Mouse (Mus musculus) brain, embryonic 18.5 days (tissue): ENCODE results near the gene Atp11a.

Experiments used
- DNase-seq: peaks from one replicate; pipeline ENCODE4 v3.0.0-alpha.2; 2012; ENCODE audit warnings: low read depth, low spot score

The Atp11a gene

DNA sequence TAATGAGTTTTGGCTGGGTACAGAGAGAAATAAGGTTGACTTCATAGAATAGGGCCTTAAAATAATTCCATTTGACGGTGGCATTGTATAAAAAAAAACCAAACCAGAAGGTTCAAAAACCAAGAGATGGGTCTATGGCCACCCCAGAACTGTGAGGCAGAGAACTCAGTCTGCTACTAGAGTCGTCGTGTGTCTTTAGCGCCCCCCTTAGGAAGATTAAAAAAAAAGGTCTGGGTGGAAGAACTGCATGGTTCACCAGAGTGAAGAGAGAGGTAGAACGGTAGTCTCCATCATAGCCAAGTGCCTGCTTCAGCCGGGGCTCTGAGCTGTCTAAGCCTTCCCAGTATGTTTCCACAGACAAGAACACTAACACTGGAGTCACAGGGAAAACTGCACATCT lies 54.4 kb downstream of the Atp11a start:
- no peak for DNase-seq

DNA sequence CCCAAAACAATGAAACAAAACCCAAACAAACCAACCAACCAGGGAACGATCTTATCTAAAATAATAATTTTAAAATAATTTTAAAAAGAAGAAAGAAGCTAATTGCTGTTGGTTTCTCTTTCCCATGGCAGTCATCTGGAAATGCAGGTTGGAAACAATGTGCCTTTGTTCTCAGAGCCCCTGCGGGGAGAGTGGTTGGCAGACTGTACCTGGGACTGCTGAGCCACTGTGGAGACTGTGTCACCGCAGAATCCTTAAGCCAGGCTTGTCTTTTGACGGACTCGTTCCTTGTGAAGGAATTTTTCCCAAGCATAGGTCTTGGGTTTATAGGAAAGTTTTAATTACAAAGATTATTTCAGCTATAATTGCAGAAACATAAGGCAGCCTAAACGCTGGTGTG lies 59.6 kb downstream of the Atp11a start:
- DNase-seq: no peak

DNA sequence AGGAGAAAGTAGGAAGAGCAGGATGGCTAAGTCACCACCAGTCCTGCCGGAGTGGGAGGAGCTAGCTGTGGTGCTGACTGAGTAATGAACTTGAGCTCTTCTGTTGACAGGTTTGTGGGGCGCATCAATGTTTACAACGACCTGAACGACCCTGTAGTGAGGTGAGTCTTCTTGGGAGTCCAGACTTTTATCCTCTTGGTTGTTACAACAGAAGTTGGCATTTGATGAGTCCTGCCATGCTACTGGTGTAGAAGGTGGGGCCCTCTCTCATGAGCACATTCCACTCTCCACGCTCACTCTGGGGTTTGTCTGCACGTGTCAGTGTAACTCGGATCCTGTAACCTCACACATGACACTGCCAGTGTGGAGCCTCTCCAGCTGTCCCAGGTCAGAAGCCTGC lies 66.1 kb downstream of the Atp11a start:
- DNase-seq: no peak

DNA sequence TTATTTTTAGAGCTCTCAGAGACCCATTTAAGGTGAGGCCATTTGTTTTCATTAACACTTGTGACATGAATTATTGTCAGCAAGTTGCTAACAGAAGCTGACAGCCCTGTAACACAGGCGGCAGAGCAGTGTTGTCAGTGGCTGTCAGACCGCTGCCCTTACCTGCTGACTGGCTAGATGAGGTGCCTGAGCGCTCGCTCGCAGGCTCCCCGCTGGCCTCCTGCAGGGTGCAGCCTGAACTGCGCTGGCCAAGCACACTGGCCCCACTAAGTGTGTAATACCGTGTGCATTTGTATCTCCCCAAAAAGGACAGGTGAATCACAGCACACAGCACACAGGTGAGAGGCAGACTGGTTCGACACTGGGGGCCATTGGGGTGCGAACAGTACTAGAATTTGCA lies 67.7 kb downstream of the Atp11a start:
- no peak for DNase-seq

DNA sequence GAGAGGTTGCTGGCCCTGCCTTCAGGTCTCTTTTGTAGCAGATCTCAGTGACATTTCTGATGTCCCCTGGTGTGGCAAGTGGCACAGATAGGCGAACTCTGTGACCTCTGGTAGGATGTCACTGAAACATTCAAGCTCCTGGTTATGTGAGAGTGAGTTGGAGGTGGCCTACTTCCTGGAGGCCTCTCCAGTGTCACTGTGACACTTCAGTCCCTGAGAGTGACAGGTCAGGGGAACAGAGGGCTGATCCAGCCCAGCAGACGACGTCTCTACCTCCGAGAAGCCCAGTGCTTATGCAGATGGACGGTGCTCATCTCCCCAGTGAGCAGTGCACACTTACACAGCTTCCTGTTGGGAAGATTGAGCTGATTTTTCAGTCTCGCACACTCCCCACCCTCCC lies 68.4 kb downstream of the Atp11a start:
- DNase-seq: no peak

DNA sequence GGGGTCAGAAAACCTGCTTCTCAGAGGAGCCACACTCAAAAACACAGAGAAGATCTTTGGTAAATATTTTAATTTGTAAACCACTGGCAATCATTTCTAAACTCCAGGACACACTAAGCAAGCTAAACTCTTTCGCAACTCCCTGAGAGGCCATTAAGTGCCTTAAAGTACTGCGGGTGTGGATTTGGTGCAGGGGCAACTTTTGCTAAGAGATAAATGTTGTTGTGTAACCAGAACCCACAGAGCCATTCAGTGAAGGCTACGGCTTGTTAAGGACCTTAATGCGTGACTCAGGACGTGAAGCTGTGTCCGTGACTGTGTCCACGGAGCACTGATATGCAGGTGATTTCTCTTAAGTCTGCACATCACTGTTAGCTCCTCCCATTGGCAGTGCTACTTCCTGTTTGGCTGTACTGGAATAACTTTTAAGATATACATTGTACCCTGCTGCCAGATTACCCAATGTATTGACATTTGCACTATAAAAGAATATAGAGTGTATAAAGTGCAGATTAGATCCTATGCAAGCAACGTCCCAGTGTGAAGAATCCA lies 68.9 kb downstream of the Atp11a start:
- DNase-seq: no peak

DNA sequence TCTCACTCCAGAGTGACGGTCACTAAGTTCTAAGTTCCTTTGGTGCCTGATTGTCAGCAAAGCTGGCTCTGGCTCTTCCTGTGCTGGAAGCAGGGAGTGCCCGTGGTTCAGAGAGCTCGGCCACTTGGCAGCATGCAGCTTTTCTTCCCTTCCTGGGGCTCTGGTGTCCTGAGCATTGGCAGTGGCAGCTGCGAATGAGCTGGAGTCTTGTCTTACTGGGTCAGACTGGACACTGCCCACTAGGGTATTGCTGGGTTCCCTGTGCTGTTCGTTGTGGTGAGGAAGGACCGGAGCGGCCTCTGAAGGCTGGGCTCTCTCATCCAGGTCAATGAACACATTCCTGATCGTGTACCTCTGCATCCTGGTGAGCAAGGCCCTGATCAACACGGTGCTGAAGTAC lies 70.3 kb downstream of the Atp11a start:
- no peak for DNase-seq

DNA sequence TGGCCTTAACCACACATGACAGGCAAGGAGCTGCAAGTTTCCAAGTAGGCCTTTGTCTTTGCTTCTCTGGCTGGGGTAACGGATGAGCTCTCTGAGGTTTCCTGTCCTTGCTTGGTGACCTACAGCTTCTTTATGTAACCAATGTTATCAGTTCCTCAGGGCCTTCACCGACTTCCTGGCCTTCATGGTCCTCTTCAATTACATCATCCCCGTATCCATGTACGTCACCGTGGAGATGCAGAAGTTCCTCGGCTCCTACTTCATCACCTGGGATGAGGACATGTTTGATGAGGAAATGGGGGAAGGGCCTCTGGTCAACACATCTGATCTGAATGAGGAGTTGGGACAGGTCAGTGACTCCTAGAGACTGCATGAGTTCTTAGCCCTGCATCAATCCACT lies 71.5 kb downstream of the Atp11a start:
- no peak for DNase-seq

DNA sequence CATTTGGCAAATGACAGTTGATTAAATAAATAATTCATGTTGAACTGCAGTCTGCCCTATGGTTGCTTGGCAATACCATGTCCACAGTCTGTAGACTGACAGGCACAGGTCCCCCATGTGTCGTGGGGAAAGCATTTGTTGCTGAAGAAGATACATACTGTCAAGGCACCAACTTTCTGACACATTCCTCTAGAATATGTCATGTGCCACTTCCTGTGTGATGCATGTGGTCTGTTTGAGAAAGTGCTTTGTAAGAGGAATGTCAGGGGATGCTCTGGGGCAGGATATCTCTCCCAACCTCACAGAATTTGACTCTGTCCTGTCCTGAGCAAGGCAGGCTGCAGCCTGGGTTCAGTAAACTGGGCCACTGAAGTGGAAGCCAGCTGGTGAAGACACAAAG lies 72.6 kb downstream of the Atp11a start:
- no peak for DNase-seq

DNA sequence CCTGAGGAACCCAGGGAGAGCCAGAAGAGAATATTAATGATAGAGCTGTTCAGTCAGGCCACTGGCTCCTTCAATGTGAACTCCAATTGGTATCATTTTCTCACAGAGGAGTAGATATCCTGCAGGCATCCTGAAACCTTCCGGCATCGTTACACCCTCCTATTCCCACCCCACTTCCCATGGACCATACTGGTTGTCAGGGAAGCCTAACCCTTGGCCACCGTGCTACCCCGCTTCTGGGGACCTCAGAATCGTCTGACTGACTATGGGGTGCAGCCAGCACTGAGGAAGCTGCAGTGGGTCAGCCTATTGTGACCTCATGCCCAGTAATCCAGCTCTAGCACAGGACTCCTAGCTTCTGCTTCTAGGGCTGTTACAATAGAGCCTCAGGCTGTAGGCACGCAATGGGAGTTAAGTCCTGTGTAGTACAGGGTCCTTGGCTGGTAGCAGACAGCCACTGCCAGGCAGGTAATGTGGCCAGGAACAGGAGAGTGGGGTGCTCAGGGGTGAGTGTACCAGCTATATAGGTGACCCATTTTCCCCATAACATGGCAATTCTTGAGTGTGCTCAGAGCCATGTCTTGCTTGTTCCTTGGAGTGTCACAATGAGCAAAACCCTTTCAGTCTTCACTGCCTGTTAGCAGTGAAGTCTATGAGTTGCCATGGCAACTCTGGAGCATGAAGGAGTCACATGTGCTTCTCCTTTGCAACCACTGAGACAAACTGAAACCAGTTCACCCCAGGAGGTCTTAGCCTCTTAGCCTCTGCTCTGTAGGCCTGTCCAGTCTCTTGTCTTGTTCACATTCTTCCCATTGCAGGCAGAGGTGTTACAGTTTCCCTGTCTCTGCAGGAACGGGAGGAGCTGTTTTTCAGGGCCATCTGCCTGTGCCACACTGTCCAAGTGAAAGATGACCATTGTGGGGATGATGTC lies 75.1 kb downstream of the Atp11a start:
- DNase-seq: peak; percentile 32

DNA sequence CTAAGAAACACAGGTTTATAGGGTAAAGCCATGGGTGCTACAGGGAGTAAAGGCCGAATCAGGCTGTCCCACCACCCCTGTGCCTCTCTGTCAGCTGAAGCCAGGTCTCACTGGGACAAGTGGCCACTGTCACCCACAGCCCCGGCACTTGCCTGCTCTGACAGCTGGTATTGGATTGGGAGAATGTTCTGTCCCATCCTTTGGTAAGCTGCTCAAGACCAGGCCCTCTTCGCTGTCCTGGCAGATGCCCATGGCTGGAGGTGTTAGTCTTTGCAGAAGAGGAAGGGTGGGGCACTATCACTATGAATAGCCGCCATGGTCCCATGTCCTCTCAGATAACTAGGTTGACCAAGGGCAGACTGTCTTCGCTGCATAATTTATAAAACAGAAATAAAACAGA lies 76.8 kb downstream of the Atp11a start:
- no peak for DNase-seq

DNA sequence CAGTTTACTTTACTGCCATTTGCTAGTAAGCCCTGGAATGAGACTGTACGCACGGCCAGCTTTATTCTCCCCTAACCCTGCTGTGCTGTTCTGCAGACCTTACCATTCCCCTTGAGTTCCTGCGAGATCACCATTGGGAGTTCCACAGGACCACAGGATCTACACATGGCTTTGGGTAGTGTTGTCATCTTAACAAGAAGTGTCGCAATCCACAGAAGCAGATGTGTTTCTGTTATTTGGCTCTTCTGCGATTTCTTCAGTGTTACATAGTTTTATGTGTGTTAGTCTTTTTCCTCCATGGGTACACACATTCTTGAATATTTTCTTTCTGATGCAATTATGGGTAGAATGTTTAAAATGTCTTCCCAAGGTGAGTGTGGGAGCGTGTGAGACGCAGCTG lies 84.0 kb downstream of the Atp11a start:
- DNase-seq: no peak

DNA sequence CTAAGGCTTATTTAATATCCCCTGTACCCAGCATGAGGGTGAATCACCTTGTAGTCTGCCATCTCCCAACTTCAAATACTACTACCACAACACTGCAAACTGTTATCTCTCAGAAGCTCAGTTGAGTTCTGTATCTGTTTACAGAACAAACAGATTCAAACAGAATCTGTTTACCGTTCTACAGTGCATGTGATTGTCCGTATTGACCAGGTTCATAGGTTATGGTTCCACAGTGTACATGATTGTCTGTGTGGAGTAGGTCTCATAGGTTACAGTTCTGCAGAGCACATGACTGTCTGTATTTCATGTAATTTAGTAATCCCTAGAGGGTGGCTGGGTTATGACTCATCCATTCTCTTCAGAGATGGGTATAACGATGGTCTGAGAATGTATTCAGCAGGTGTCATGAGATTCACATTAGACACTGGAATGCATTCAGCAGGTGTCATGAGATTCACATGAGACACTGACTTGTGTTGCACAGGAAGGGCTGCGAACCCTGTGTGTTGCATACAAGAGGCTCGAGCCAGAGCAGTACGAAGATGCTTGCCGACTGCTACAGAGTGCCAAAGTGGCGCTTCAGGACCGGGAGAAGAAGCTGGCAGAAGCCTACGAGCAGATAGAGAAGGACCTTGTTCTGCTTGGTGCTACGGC lies 85.7 kb downstream of the Atp11a start:
- no peak for DNase-seq

DNA sequence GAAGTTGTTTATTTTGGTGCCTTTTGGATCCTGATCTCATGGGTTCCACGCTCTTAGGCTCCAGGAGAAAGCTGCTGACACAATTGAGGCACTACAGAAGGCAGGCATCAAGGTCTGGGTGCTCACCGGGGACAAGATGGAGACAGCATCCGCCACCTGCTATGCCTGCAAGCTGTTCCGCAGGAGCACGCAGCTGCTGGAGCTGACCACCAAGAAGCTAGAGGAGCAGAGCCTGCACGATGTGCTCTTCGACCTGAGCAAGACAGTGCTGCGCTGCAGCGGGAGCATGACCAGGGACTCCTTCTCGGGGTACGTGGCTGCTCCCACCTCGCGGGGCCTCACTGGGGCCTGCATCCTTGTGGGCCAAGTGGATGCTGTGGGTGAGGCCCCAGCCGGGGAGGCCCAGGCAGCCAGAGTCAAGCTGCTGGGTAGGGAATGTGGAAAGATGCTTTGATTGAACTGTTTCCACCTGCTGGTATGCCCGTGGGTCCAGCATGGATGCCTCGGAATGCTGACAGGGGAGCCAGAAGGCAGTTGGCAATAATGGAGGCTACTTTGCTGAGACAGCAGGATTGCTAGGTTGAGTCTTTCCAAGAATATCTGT lies 87.6 kb downstream of the Atp11a start:
- no peak for DNase-seq

DNA sequence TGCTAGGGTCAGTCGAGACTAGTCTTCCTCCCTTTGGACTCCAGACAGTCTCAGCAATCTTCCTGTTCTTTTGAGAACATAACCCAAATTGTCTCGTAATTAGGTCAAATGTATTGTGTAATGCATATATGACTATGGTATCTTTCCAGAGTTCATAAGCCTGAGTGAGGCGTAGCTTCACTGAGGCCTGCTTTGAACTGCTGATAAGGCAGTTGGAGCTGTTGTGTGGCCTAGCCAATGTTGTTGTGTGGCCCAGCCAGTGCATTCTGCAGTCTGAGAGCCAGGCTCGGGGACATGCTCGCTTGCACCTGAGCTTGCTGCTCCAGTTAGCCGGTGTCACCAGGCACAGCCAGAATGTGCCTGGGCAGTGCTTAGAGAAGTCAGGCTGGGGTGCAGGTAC lies 89.6 kb downstream of the Atp11a start:
- no peak for DNase-seq

DNA sequence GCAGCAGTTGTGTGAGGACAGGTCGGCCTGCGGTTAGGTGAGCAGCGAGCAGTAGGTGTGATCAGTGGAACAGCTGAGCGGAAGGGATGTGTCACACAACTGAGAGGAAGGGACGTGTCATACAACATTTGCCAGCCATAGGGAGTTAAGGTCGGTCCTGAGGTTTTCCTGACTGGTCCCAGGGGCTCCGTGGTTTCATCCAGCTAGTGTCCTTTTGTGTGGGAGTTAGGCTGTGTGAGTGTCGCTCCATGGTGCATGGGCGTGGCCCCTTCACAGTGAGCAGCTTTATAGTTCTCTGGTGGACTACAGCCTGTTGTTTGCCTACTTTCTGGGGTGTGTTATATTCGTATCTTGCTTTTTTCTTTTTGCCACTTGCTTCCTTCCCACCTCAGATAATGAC lies 94.4 kb downstream of the Atp11a start:
- DNase-seq: no peak

DNA sequence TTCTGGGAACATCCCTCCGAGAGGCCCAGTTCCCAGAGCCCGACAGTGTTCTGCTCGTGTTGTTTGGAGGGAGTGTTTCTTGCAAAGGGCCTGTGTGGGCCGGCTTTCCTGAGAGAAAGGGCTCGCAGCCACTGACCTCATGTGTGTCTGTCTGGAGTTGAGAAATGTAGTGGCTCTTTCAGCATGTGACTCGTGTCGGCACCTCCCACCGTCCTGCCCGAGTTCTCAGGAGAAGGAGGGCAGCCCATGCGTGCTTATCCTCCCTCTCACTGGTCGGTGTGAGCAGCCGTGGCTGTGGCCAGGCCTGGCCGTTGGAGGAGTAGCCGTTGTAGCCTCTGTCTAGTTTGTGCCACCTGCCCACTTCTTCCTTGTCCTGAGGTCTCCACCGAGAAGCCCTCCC lies 99.2 kb downstream of the Atp11a start:
- no peak for DNase-seq

DNA sequence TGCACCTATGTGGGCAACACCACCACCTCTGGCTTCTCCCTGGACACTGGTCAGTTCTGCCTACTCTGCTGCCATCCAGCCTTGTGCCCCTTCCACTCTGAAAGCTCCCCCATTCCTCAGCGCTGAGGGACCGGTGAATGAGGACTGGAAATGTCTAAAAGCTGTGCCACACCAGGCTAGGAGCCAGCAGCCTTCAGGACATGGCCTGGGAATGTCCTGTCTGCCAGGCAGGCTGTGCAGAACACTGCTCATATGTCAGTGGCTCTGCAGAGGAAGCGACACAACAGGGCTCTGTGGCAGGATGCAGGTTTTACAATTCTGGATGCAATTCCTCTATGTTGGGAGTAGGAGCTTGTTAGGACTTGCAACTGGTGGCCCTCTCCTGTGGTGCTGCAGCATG lies 106.2 kb downstream of the Atp11a start:
- DNase-seq: no peak

DNA sequence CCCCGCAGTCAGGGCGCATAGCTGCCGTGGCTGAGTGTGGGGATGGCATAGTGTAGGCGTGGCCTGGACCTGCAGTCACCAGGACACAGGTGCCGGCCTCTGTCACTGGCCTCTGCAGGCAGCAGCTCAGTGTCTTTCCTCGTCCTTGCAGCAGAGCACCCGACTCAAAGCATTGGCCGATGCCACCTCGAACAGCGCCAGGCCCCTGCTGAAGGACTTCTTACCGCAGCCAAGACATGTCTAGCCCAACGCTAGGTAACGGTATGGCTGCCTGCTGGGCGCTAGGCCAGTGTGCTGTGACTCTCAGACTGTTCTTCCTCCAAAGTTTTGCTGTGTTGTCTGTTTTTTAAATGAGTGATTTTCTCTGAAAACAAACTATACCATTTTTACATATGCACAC lies 106.8 kb downstream of the Atp11a start:
- DNase-seq: no peak

DNA sequence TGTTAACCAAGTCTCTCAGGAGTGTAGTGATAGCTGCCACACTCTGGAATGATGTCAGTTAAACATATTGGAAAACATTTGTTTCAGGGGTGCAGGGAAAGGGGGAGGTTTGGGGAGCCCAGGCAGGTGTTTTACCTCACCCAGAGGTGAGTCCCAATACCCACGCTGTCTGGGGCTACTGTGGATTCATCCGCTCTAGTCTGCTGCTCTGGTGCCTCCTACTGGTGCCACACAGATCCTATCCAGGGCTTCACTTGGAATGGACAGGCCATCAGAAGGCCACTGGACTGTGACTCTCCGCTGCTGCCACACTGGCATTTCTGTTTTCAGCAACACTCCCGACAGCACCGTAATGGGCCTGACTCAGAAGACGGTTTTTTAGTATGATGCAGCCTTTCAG lies 109.0 kb downstream of the Atp11a start:
- DNase-seq: no peak

DNA sequence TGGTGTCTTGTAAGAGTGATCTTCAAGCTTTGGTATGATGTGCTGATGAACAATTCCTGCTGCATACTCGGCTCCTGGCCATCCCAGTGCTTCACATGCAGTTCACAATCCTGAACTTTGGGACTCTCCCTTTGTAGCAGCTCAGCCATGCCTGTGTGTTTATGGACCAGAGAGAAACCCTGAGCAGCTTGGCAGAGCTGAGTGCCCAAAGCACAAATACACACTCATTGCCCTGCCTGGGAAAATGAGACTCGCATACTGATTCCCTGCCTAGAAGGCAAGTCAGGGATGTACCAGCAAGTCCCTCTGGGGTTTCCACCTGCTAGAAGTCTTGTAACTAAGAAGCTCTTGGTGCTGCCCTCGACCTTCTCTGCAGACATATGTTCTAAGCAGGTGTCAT lies 112.8 kb downstream of the Atp11a start:
- DNase-seq: no peak

DNA sequence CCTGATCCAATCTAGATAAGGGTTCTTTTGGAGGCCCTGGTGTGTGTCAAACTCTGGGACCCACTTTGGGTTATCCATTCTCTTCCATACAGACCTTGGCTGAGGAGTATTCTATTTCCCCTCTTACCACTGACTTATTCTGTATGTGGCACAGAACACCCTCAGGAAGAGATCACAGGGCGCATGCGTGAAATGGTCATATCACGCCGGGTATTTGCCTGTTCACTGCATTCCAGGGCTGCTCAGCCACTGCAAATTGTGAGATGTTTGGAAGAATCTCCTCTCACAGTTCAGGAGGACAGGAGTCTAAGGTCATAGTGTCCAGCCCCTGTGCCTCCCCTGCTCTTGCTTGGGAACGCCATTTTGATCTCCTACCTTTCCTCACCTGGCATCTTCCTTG lies 113.8 kb downstream of the Atp11a start:
- DNase-seq: no peak

DNA sequence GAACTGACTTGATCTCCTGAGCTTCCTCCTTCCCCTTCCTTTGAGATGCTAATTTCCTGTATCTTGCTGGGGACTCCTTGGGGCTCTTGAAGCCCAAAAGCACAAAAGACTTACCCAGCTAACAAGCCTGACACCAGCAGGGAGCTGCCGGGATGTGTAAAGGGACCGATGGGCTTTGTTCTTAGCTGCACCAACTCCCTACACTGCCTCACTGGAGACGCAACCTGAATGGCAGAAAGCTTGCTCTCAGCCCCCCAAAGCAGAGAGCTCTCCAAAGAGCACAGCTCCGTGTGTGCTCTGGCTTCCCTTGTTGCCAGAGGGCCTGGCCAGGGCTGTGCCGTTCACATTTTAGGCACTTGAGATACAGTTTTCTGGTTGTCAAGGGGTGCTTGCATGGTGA lies 114.6 kb downstream of the Atp11a start:
- no peak for DNase-seq
